Mouse (Mus musculus): ENCODE measurements at regions not wholly inside any gene's neighbourhood (a gene's known extent, or its start where the extent isn't known, plus 50 kb on each side); places are given as distances from the start of the nearest gene placed in this dataset.
A peak's percentile ranks its signal among the peaks of the same experiment; 100 is the strongest.

DNA sequence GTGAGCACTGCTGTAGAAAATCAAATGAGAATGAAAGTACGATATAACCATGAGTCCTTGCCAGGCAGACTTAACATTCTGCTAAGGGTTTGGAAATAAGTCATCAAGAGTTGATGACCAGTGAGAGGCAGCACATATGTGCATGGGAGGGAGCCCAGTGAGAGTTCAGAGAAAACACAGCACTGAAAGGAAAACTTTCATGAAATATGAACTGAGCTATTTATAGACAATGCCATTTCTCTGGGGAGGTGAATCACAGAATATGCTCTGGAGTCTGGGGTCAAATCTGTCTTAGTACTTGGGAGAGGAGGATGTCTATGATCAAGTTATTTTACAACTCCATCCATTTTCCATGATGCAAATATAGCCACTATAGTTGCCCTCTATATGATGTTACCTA is 579.4 kb upstream of the Isx start:
- Histone ChIP-seq H3K27ac (ENCODE audit: insufficient read depth, low read depth, low read length, poor library complexity, severe bottlenecking) (no peak overlapping the region), H3K9ac (ENCODE audit: insufficient read depth, low read depth, low read length, poor library complexity, severe bottlenecking) (no peak overlapping the region), H3K36me3 (ENCODE audit: control insufficient read depth, insufficient read depth, low read length, poor library complexity, severe bottlenecking) (no peaks in the 10 kb centered on the region)

DNA sequence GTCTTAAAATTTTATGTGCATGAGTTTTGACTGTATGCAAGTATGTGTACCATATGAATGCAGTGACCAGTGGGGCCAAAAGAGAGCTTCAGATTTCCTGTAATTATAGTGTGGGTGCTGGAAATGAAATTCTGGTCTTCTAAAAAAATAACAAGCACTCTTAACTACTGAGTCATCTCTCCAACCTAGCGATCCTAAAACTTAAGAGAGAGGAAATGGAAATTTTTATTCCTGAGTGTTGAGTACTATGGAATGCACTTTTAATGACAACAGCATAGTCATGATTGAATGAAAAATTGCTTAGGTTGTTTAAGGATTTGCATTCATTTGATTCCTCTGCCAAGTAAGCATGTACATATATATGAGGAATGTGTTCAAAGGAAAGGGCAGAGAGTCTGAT is 575.3 kb upstream of the Isx start:
- H3K4me1 ChIP-seq (ENCODE audit: control insufficient read depth in 2 of 2, insufficient read depth in 2 of 2, low read length in 2 of 2, poor library complexity in 1 of 2) = no peaks in the 10 kb centered on the region
- H3K4me3 ChIP-seq (ENCODE audit: insufficient read depth in 1 of 2, low read depth in 1 of 2, low read length in 2 of 2, poor library complexity in 1 of 2, severe bottlenecking in 1 of 2) = no peak overlapping the region
- DNase-seq (ENCODE audit: low read depth, low spot score) = no peak
- H3K9ac ChIP-seq (ENCODE audit: insufficient read depth, low read depth, low read length, poor library complexity, severe bottlenecking) = no peak overlapping the region
- no peaks in the 10 kb centered on the region for H3K9me3 ChIP-seq (ENCODE audit: control insufficient read depth, insufficient read depth, low read depth, low read length)
- no peaks in the 10 kb centered on the region for H3K36me3 ChIP-seq (ENCODE audit: control insufficient read depth, insufficient read depth, low read length, poor library complexity, severe bottlenecking)
- TF ChIP-seq MAFK (IDR thresholded peaks at IDR 0.05; ENCODE audit: insufficient read depth, low read depth, low read length) = no peak
- TF ChIP-seq CHD2 (IDR thresholded peaks at IDR 0.05; ENCODE audit: low read depth, low read length) = no peak
- TF ChIP-seq ZC3H11A (IDR thresholded peaks at IDR 0.05; ENCODE audit: borderline replicate concordance, low read depth, low read length) = no peak
- TF ChIP-seq ZNF384 (IDR thresholded peaks at IDR 0.05; ENCODE audit: low read depth, low read length) = no peak
- TF ChIP-seq HCFC1 (IDR thresholded peaks at IDR 0.05; ENCODE audit: borderline replicate concordance, insufficient read depth, low read length) = no peak
- in situ Hi-C loops (cut with MboI; ENCODE audit: low sequenced_read_pairs in 2 of 2, unreplicated experiment in 2 of 2) = no loop called here
- H3K27ac ChIP-seq (ENCODE audit: insufficient read depth, low read depth, low read length, poor library complexity, severe bottlenecking) = no peak overlapping the region

More for the DNA sequence above, 579.4 kb upstream of the Isx start:
- Histone ChIP-seq H3K4me3 (ENCODE audit: insufficient read depth in 1 of 2, low read depth in 1 of 2, low read length in 2 of 2, poor library complexity in 1 of 2, severe bottlenecking in 1 of 2) (no peak overlapping the region), H3K4me1 (ENCODE audit: control insufficient read depth in 2 of 2, insufficient read depth in 2 of 2, low read length in 2 of 2, poor library complexity in 1 of 2) (no peaks in the 10 kb centered on the region), H3K9me3 (ENCODE audit: control insufficient read depth, insufficient read depth, low read depth, low read length) (no peaks in the 10 kb centered on the region)
- in situ Hi-C loops (cut with MboI; ENCODE audit: low sequenced_read_pairs in 2 of 2, unreplicated experiment in 2 of 2) = no loop called here
- no peak for TF ChIP-seq ZC3H11A (IDR thresholded peaks at IDR 0.05; ENCODE audit: borderline replicate concordance, low read depth, low read length)
- no peak for TF ChIP-seq CHD2 (IDR thresholded peaks at IDR 0.05; ENCODE audit: low read depth, low read length)
- no peak for TF ChIP-seq HCFC1 (IDR thresholded peaks at IDR 0.05; ENCODE audit: borderline replicate concordance, insufficient read depth, low read length)
- TF ChIP-seq ZNF384 (IDR thresholded peaks at IDR 0.05; ENCODE audit: low read depth, low read length) = no peak
- no peak for TF ChIP-seq MAFK (IDR thresholded peaks at IDR 0.05; ENCODE audit: insufficient read depth, low read depth, low read length)
- no peak for DNase-seq (ENCODE audit: low read depth, low spot score)

DNA sequence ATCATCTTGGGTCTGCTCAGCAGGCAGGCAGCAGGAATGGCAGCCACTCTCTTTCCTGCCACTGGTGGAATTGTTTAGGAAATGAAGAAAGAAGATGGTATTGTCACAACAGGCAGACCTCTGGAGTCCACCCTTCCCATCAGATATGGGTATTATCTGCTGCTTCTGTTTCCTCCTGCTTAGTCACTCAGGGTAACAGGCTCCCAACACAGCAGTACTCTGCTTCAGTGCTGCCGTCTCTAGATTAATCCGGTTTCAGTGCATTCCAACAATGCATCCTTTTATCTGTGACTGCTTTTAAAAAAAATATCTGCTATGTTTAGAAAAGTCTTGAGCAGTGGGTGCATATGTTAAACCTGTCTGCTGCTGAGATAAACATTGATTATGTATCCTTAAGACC is 563.2 kb upstream of the Isx start:
- Histone ChIP-seq H3K9me3 (ENCODE audit: control insufficient read depth, insufficient read depth, low read depth, low read length) (no peaks in the 10 kb centered on the region), H3K27ac (ENCODE audit: insufficient read depth, low read depth, low read length, poor library complexity, severe bottlenecking) (no peak overlapping the region), H3K36me3 (ENCODE audit: control insufficient read depth, insufficient read depth, low read length, poor library complexity, severe bottlenecking) (no peaks in the 10 kb centered on the region), H3K9ac (ENCODE audit: insufficient read depth, low read depth, low read length, poor library complexity, severe bottlenecking) (no peak overlapping the region), H3K4me3 (ENCODE audit: insufficient read depth in 1 of 2, low read depth in 1 of 2, low read length in 2 of 2, poor library complexity in 1 of 2, severe bottlenecking in 1 of 2) (no peak overlapping the region), H3K4me1 (ENCODE audit: control insufficient read depth in 2 of 2, insufficient read depth in 2 of 2, low read length in 2 of 2, poor library complexity in 1 of 2) (no peaks in the 10 kb centered on the region)
- TF ChIP-seq MAFK (IDR thresholded peaks at IDR 0.05; ENCODE audit: insufficient read depth, low read depth, low read length) (no peak), ZNF384 (IDR thresholded peaks at IDR 0.05; ENCODE audit: low read depth, low read length) (no peak), ZC3H11A (IDR thresholded peaks at IDR 0.05; ENCODE audit: borderline replicate concordance, low read depth, low read length) (no peak)
- in situ Hi-C loops (cut with MboI; ENCODE audit: low sequenced_read_pairs in 2 of 2, unreplicated experiment in 2 of 2) = no loop called here
- no peak for DNase-seq (ENCODE audit: low read depth, low spot score)

DNA sequence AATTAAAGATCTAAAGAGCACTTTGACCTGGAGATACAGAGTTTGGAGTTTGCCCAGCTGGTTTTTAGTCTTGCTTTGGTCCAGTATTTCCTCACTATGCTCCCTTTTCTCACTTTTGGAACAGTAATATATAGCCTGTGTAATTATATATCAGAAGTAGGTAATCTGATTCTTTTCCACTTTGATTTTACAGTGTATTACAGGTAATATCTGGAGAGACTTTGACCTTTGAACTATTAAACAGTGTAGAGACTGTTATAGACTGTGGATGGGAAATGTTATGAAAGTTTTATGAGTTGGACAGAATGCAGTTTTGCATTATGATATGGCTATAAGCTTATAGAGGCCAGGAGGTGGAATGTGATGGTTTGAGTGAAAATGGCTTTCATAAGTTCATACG is 557.6 kb upstream of the Isx start:
- no peak overlapping the region for H3K27ac ChIP-seq (ENCODE audit: insufficient read depth, low read depth, low read length, poor library complexity, severe bottlenecking)
- H3K4me1 ChIP-seq (ENCODE audit: control insufficient read depth in 2 of 2, insufficient read depth in 2 of 2, low read length in 2 of 2, poor library complexity in 1 of 2) = no peaks in the 10 kb centered on the region
- TF ChIP-seq MAFK (IDR thresholded peaks at IDR 0.05; ENCODE audit: insufficient read depth, low read depth, low read length) (no peak), CHD2 (IDR thresholded peaks at IDR 0.05; ENCODE audit: low read depth, low read length) (no peak), ZNF384 (IDR thresholded peaks at IDR 0.05; ENCODE audit: low read depth, low read length) (no peak), HCFC1 (IDR thresholded peaks at IDR 0.05; ENCODE audit: borderline replicate concordance, insufficient read depth, low read length) (no peak), ZC3H11A (IDR thresholded peaks at IDR 0.05; ENCODE audit: borderline replicate concordance, low read depth, low read length) (no peak)
- no peak overlapping the region for H3K9ac ChIP-seq (ENCODE audit: insufficient read depth, low read depth, low read length, poor library complexity, severe bottlenecking)
- no peaks in the 10 kb centered on the region for H3K9me3 ChIP-seq (ENCODE audit: control insufficient read depth, insufficient read depth, low read depth, low read length)
- in situ Hi-C loops (cut with MboI; ENCODE audit: low sequenced_read_pairs in 2 of 2, unreplicated experiment in 2 of 2) = no loop called here
- DNase-seq (ENCODE audit: low read depth, low spot score) = no peak
- H3K4me3 ChIP-seq (ENCODE audit: insufficient read depth in 1 of 2, low read depth in 1 of 2, low read length in 2 of 2, poor library complexity in 1 of 2, severe bottlenecking in 1 of 2) = no peak overlapping the region
- H3K36me3 ChIP-seq (ENCODE audit: control insufficient read depth, insufficient read depth, low read length, poor library complexity, severe bottlenecking) = no peaks in the 10 kb centered on the region

DNA sequence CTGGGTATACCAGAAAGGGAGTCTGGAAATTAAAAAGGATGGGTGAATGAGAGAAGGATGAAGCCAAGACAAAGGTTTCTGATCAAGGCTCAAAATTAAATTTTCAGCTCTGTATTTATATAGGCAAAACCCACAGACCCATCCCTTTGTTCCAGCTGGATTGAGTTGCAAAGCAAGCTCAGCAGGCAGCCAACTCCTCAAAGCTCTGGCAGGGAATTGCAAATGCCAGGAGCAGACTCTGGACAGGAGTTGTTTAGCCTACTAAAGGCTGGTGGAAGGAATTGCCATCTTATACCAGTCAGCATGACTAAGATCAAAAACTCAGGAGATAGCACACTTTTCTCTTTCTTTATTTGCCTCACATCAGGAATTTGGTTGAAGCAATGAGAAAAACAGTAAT is 545.5 kb upstream of the Isx start:
- TF ChIP-seq ZC3H11A (IDR thresholded peaks at IDR 0.05; ENCODE audit: borderline replicate concordance, low read depth, low read length) (no peak), HCFC1 (IDR thresholded peaks at IDR 0.05; ENCODE audit: borderline replicate concordance, insufficient read depth, low read length) (no peak), CHD2 (IDR thresholded peaks at IDR 0.05; ENCODE audit: low read depth, low read length) (no peak), MAFK (IDR thresholded peaks at IDR 0.05; ENCODE audit: insufficient read depth, low read depth, low read length) (no peak), ZNF384 (IDR thresholded peaks at IDR 0.05; ENCODE audit: low read depth, low read length) (no peak)
- no peak overlapping the region for H3K4me3 ChIP-seq (ENCODE audit: insufficient read depth in 1 of 2, low read depth in 1 of 2, low read length in 2 of 2, poor library complexity in 1 of 2, severe bottlenecking in 1 of 2)
- H3K9ac ChIP-seq (ENCODE audit: insufficient read depth, low read depth, low read length, poor library complexity, severe bottlenecking) = no peak overlapping the region
- peak; percentile 13 for DNase-seq (ENCODE audit: low read depth, low spot score)
- H3K27ac ChIP-seq (ENCODE audit: insufficient read depth, low read depth, low read length, poor library complexity, severe bottlenecking) = no peak overlapping the region
- H3K36me3 ChIP-seq (ENCODE audit: control insufficient read depth, insufficient read depth, low read length, poor library complexity, severe bottlenecking) = no peaks in the 10 kb centered on the region
- in situ Hi-C loops (cut with MboI; ENCODE audit: low sequenced_read_pairs in 2 of 2, unreplicated experiment in 2 of 2) = no loop called here
- no peaks in the 10 kb centered on the region; a peak in 1 of 4 replicates for H3K4me1 ChIP-seq (ENCODE audit: control insufficient read depth in 2 of 2, insufficient read depth in 2 of 2, low read length in 2 of 2, poor library complexity in 1 of 2)
- no peaks in the 10 kb centered on the region for H3K9me3 ChIP-seq (ENCODE audit: control insufficient read depth, insufficient read depth, low read depth, low read length)

Measured in ES-E14 (cell line).